Mouse (Mus musculus) intestine, embryonic 16.5 days (tissue): ENCODE measurements around the gene Adcy2. TPM values are rescaled to one million over a fixed set of nuclear protein-coding genes. Genes with fewer than 3 reads are reported as not detected.

ENCODE experiments used
- ATAC-seq: fragments of 200-750 bp; cut with Nextera tagmentation; 2 replicates; pipeline ENCODE4 v1.8.0; 2017; ENCODE audit warnings: moderate TSS enrichment, moderate library complexity
- H3K27ac ChIP-seq: fragments of 300-500 bp; sonication (generic); 2 replicates; pipeline ENCODE4 v1.5.1; 2014; ENCODE audit warnings: mild to moderate bottlenecking, low read length
- H3K27me3 ChIP-seq: fragments of 300-500 bp; sonication (generic); replicated peaks from 2 replicates; pipeline ENCODE4 v1.6.1; 2014; ENCODE audit warnings: low read length, control low read depth, mixed read lengths; ENCODE audit not compliant: control insufficient read depth, insufficient read depth
- H3K36me3 ChIP-seq: fragments of 300-500 bp; sonication (generic); 2 replicates; pipeline ENCODE4 v1.6.1; 2014; ENCODE audit warnings: low read length, control low read depth; ENCODE audit not compliant: control insufficient read depth, insufficient read depth
- H3K4me1 ChIP-seq: fragments of 300-500 bp; sonication (generic); 2 replicates; pipeline ENCODE4 v1.6.1; 2014; ENCODE audit warnings: low read length, control low read depth, mixed read lengths; ENCODE audit not compliant: control insufficient read depth, insufficient read depth
- H3K4me2 ChIP-seq: fragments of 300-500 bp; sonication (generic); 2 replicates; pipeline ENCODE4 v1.6.1; 2014; ENCODE audit warnings: low read depth, low read length, control low read depth
- H3K4me3 ChIP-seq: fragments of 300-500 bp; sonication (generic); 2 replicates; pipeline ENCODE4 v1.5.1; 2014; ENCODE audit warnings: mild to moderate bottlenecking, low read length
- H3K9ac ChIP-seq: fragments of 300-500 bp; sonication (generic); 2 replicates; pipeline ENCODE4 v1.6.1; 2014; ENCODE audit warnings: low read depth, low read length
- H3K9me3 ChIP-seq: fragments of 300-500 bp; sonication (generic); 2 replicates; pipeline ENCODE4 v1.6.1; 2016; ENCODE audit warnings: low read length, control low read depth; ENCODE audit not compliant: control insufficient read depth
- WGBS: fragments of 180-500 bp; shearing (Covaris S2); extraction: QIAGEN DNeasy Blood & Tissue Kit; methylation state at CpG from one replicate; pipeline ENCODE4 v1.1.7; 2014; 5-methylcytosine and 5-hydroxymethylcytosine counted together
- polyA plus RNA-seq: library from polyadenylated mRNA; unstranded; fragments of >200 nt; fragmentation: Nextera tagmentation; extraction: Ambion mirVana; gene quantifications from 2 replicates; pipeline ENCODE4 v1.2.1, GENCODE M21; 2015

The Adcy2 gene
- polyA plus RNA-seq, 1 experiment from 2014 or later: 1.1 TPM

DNA sequence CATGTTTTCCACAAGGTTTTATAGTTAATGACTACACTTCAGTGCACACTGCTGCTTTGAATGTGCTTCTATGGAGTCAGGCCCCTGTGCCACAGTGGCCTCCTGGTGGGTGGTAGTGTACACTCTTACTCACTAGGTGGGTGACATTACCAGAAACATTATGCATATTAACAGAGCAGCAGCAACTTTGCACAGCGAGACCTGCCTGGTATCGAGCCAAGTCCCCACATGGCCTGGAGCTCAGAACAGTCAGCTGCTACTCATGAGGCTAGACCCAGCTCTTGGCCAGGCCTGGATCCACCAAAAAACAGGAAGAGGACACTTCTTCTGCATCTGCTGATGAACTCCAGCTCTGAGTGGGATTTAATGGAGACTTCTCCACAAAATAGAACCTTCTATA lies 13.6 kb downstream of the Adcy2 start:
- ATAC-seq: 0 out of 2 replicates have a peak, but pooled peaks have one; percentile 31
- no peak overlapping the region for H3K27ac ChIP-seq
- no peak overlapping the region for H3K4me2 ChIP-seq
- WGBS: 70% methylated on average over 2 of the region's 2 CpGs
- no peaks in the 10 kb centered on the region for H3K4me1 ChIP-seq
- no peaks in the 10 kb centered on the region for H3K36me3 ChIP-seq
- no peaks in the 10 kb centered on the region for H3K9me3 ChIP-seq
- no peak overlapping the region for H3K9ac ChIP-seq
- H3K27me3 ChIP-seq: no peaks in the 10 kb centered on the region
- no peak overlapping the region for H3K4me3 ChIP-seq

DNA sequence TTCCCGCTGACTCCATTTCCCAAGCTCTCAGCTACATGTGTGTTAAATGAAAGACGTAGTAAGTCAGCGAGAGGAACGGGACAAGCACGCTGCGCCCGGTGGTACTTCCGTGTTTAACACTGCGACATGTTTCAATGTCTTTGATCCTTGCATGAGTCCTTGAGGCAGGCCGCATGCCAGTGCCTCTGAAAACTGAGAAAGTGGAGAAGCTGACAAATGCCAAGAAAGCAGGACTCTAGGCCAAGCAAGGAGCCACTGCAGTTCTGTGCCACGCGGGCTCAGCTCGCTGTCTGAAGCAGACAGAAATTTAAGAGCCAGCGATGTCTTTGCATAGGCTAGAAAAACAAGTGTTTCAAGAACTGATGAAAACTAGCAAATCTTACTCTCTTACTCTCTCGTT lies 15.3 kb downstream of the Adcy2 start:
- Histone ChIP-seq H3K4me1 (no peaks in the 10 kb centered on the region), H3K27ac (no peak overlapping the region), H3K4me3 (no peak overlapping the region), H3K27me3 (no peaks in the 10 kb centered on the region), H3K36me3 (no peaks in the 10 kb centered on the region), H3K9ac (no peak overlapping the region), H3K4me2 (no peak overlapping the region), H3K9me3 (no peaks in the 10 kb centered on the region)
- WGBS: 84% methylated on average over 15 of the region's 15 CpGs
- ATAC-seq: no peak

DNA sequence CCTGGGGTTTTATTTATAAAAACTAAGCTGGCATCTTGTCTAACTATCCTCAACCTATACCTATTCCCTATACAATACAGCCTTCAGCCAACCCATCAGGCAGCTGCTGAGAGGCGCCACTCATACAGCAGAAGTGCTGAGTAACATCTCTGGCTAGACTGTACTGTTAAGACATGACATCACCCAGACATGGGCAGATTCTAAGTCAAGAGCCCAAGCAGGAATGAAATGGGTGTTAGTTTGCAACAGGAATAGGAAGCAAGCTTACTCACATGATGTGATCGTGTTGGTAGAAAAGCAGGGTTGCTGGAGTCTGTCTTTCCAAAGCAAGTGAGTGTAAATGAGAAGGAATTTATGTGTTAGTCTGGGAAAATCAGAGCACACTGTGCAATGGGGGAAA lies 18.3 kb downstream of the Adcy2 start:
- Histone ChIP-seq H3K9ac (no peak overlapping the region), H3K4me3 (no peak overlapping the region), H3K27ac (no peak overlapping the region), H3K4me2 (no peak overlapping the region), H3K9me3 (no peaks in the 10 kb centered on the region), H3K36me3 (no peaks in the 10 kb centered on the region), H3K4me1 (no peaks in the 10 kb centered on the region), H3K27me3 (no peaks in the 10 kb centered on the region)
- 86% methylated on average over 2 of the region's 2 CpGs for WGBS
- ATAC-seq: no peak

DNA sequence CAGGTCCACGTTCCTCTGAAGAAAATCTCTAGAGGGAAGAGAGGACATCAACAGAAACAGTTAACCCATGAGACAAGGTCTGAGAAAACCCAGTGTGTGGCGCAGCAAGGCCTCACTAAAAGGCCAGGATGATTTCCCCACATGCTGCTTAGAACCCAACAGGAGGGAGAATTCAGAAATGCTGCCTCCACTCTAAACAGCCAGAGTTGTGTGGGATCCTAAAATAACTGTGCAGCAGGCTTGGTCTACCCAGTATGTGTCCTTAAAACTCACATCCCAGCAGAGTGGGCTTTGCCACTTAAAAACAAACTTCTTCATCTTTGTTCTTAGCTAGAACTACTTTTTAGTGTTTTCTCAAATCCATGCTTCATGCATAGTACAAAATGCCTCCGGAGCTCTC lies 26.2 kb downstream of the Adcy2 start:
- Histone ChIP-seq H3K9me3 (no peaks in the 10 kb centered on the region), H3K27ac (no peak overlapping the region), H3K9ac (no peak overlapping the region), H3K4me1 (no peaks in the 10 kb centered on the region), H3K4me2 (no peak overlapping the region), H3K4me3 (no peak overlapping the region), H3K27me3 (no peaks in the 10 kb centered on the region), H3K36me3 (no peaks in the 10 kb centered on the region)
- WGBS: 41% methylated on average over 3 of the region's 3 CpGs
- no peak for ATAC-seq

DNA sequence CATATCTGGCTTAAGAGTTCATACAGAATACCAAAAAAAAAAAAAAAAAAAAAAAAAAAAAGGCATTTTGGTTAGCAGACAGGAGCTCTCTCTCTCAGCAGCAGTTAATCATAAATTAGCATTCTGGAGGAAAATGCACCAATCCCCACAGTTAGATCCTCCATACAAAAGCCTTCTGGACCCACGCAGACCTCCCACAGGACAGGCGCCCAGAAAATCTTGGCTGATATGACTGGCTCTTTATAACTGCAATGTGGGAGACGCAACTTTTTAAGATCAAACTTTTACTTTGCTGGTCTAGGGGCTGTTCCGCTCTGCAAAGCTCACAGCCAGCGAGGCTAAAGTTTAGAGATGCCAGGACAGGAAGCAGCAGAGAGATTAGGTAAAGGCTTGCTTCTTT lies 37.8 kb downstream of the Adcy2 start:
- Histone ChIP-seq H3K4me1 (no peaks in the 10 kb centered on the region), H3K4me3 (no peak overlapping the region), H3K36me3 (no peaks in the 10 kb centered on the region), H3K27me3 (no peaks in the 10 kb centered on the region), H3K4me2 (no peak overlapping the region), H3K27ac (no peak overlapping the region), H3K9ac (no peak overlapping the region), H3K9me3 (no peaks in the 10 kb centered on the region)
- ATAC-seq: no peak
- 76% methylated on average over 5 of the region's 5 CpGs for WGBS

DNA sequence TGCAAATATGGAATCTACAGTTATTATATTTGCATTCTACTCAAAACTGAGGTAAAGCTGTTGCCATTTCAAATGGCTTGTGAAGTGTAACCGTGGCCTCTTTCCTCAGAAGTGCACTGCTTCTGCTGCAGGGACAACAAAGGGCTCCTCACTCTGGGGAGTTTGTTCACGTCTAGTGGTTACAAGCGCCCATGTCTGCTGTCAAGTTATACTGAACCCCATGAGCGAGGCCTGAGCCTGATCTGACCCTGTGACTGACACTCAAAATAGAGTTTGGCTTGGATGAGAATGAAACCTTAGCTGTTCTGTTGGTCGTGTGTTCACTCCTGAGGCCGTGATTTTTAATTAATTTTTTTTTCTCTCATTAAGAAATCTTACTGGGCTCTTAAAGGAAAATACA lies 38.8 kb downstream of the Adcy2 start:
- H3K9ac ChIP-seq: no peak overlapping the region
- no peak overlapping the region for H3K27ac ChIP-seq
- WGBS: 82% methylated on average over 6 of the region's 6 CpGs
- H3K4me3 ChIP-seq: no peak overlapping the region
- H3K36me3 ChIP-seq: no peaks in the 10 kb centered on the region
- no peaks in the 10 kb centered on the region for H3K27me3 ChIP-seq
- no peak overlapping the region for H3K4me2 ChIP-seq
- H3K9me3 ChIP-seq: no peaks in the 10 kb centered on the region
- no peaks in the 10 kb centered on the region for H3K4me1 ChIP-seq
- ATAC-seq: no peak

DNA sequence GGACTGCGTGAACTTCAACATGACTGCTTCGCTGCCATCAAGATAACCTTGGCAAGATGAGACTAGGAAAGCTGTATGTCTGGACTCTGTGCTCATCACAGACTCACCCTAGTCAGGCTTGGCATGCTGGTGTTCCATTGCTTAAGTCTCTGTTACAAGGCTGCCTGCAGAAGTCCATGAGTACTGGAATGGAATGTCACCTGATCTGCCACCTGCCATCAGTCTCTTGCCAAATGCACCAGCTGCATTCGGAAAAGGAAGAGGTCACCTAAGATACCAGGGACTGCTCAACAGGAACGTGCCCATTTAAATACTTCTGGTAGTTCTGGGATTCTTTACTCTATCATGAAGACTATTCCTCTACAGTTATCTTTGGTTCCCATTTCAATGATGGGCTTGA lies 39.9 kb downstream of the Adcy2 start:
- ATAC-seq: no peak

DNA sequence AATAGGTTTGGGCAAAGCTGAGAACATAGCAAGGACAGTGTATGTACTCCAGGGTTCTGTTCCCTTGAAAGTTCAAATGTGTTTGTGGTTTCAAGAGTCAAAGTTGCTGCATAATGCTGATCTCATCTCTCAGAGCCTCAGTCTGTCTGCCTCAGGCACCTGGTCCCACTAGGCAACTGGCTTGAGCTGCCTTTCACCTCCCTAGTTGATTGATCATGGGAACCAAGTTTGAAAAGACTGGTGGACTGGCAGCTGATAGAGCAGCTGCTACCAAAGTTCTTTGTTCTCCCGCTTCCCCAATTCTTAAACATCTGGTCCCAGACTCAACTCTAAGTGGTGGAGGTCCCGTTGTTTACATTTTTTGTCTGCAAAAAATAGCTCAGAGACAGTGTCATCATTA lies 56.6 kb downstream of the Adcy2 start:
- peak; percentile 33; the same call in 1 of the 2 replicates for ATAC-seq
- H3K9me3 ChIP-seq: no peaks in the 10 kb centered on the region
- no peak overlapping the region for H3K9ac ChIP-seq
- no peak overlapping the region for H3K4me3 ChIP-seq
- H3K27ac ChIP-seq: no peak overlapping the region
- H3K27me3 ChIP-seq: no peaks in the 10 kb centered on the region
- H3K4me1 ChIP-seq: no peaks in the 10 kb centered on the region
- 42% methylated on average over 2 of the region's 2 CpGs for WGBS
- H3K36me3 ChIP-seq: no peaks in the 10 kb centered on the region
- no peak overlapping the region for H3K4me2 ChIP-seq

More for the DNA sequence above, 39.9 kb downstream of the Adcy2 start:
- H3K27ac ChIP-seq: no peak overlapping the region
- H3K36me3 ChIP-seq: no peaks in the 10 kb centered on the region
- 84% methylated on average over 4 of the region's 4 CpGs for WGBS
- no peaks in the 10 kb centered on the region for H3K27me3 ChIP-seq
- no peak overlapping the region for H3K9ac ChIP-seq
- no peak overlapping the region for H3K4me3 ChIP-seq
- no peaks in the 10 kb centered on the region for H3K4me1 ChIP-seq
- H3K4me2 ChIP-seq: no peak overlapping the region
- H3K9me3 ChIP-seq: no peaks in the 10 kb centered on the region

DNA sequence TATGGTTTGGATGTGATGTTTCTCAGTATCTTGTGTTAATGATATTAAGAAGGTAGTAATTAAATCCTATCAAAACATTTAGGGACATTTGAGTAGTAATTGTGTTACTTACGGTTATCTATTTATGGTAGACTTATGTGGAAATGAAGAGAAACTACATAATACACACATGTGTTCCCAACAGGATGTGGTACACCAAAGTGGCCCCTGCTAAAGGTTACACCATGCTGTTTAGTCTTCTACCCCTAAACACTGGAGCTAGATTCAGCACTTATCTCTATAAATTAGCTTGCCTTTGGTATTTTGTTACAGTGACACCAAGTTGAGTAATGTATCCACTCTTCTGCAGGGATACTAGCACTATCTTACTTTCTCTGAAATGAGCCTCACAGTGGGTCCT lies 57.9 kb downstream of the Adcy2 start:
- Histone ChIP-seq H3K27ac (no peak overlapping the region), H3K4me2 (no peak overlapping the region), H3K36me3 (no peaks in the 10 kb centered on the region), H3K27me3 (no peaks in the 10 kb centered on the region), H3K4me3 (no peak overlapping the region), H3K9me3 (no peaks in the 10 kb centered on the region), H3K9ac (no peak overlapping the region), H3K4me1 (no peaks in the 10 kb centered on the region)
- WGBS: 88% methylated on average over 1 of the region's 1 CpGs
- ATAC-seq: no peak

DNA sequence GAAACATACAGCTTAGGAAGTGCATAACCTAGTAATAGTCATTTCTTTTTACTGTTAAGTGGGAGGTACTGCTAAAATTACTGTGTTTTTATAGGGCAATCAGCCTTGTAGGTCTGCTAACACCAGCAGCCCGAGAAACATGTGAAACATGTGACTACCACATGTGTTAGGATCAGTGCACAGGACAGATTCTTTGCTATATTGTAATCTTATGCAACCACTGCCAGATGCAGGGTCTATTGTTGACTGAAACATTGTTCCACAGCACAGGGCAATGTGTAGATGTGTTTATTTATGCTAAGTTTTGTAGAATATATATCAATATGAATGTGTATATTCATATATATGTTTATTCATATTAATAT lies 67.1 kb downstream of the Adcy2 start:
- Histone ChIP-seq H3K4me2 (no peak overlapping the region), H3K27ac (no peak overlapping the region), H3K4me3 (no peak overlapping the region), H3K27me3 (no peaks in the 10 kb centered on the region), H3K9me3 (no peaks in the 10 kb centered on the region), H3K36me3 (no peaks in the 10 kb centered on the region), H3K4me1 (no peaks in the 10 kb centered on the region), H3K9ac (no peak overlapping the region)
- 52% methylated on average over 1 of the region's 1 CpGs for WGBS
- no peak for ATAC-seq
